Mouse (Mus musculus) urinary bladder, postnatal 36 days (tissue): ENCODE data around the gene Arfip1.

ENCODE experiments used
- DNase-seq, 2 experiments: peaks; one replicate each; pipeline ENCODE4 v3.0.0; 2022; ENCODE audit warnings: low spot score in 2 of 2, mixed read lengths in 1 of 2

Gene Arfip1

GRCm38 (mm10) chr3:84455733-84456417 lies 126.5 kb downstream of the Arfip1 start:
- DNase-seq = no peak

- DNase-seq = no peak
Measured at GRCm38 (mm10) chr3:84450651-84451050, 131.8 kb downstream of the Arfip1 start.

GRCm38 (mm10) chr3:84449015-84449414 lies 133.4 kb downstream of the Arfip1 start:
- DNase-seq = no peak

- no peak for DNase-seq
Measured at GRCm38 (mm10) chr3:84447803-84448202, 134.6 kb downstream of the Arfip1 start.
